Mouse (Mus musculus): Measurements from ENCODE around the gene Rab8b.
"Not testable (repeated sequence)": the region's sequence is repeated elsewhere in the genome, so short reads cannot be mapped to it uniquely, and the experiment has no call there.

Gene Rab8b

DNA sequence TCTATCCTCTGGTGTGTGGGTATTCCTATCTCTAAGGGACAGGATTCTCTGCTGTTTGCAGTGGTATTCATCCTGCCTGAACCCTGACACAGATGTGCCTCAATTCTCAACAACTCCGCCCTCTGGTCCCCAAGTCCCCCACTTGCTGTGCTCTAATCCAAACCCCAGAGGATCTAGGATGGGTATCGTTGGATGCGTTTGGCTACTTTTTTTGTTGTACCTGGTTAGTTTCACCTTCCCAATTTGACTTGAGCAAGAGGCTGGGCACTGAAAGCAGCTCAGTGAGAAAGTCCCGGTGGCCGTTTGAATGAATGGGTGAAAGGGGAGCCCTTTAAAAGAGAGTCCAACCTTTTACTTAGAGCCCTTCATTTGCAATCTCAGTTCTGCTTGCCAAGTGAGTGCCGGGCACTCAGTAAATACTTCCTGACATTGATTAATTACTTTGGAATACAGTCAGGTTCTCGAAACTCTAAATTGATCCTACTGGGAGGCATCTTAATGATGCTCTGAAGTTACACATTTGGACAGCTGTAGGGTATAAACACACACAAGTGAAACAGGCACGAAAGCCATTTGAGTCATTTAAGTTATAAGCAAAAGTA lies 32.1 kb downstream of the Rab8b start:
- no peak for DNase-seq (ENCODE audit: low read depth, low spot score)

DNA sequence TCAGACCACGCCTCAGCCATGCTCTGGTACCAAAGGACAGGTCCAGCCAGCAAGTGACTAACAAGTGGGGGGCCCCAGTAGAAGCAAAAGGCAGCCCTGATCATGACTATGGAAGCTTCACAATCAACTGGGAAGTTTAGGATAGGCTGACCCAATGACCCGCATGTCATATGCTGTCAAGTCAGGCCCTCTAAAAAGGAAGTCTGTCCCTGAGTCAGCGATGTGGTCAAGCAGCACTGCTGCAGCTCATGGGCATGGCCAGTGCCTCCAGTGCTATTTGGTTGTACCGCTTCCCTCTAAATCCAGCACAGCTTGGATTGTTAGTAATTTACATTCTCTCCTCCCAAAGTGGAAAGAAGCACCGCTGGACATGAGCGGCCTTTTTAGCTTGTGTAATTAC lies 32.7 kb downstream of the Rab8b start:
- DNase-seq (ENCODE audit: low read depth, low spot score): no peak

DNA sequence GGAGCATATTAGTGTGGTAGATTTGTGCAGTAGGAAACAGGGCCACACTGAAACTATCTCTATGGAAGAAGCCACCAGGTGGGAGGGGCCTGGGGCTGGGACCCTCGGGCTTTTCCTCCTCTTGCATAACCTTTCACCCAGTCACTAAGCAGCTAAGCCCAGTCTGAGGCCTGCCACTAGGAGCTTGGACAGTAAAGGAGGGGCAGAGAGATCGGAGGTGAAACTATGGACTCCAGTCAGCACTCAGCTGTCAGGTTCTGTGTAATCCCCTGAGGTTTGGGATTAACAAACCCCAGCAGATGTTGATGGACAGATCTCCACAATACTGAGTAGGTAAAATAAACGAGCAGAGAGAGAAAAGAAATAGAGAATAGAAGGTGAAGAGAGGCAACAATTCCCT lies 33.1 kb downstream of the Rab8b start:
- no peak for DNase-seq (ENCODE audit: low read depth, low spot score)

DNA sequence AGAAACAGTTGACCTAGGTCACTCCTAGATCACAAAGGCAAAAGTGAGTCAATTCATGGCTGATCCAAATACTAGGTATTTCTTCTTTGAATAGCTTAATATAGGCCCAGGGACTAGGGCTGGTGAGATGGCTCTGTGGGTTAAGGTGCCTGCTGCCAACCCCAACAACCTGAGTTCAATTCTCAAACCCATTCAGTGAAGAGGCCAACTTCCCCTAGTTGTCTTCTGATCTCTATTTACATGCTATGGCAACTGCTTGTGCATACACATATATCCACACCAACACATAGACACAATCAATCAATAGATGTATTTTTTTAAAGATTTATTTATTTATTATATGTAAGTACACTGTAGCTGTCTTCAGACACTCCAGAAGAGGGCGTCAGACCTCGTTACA lies 34.9 kb downstream of the Rab8b start:
- no peak for DNase-seq (ENCODE audit: low read depth, low spot score)

DNA sequence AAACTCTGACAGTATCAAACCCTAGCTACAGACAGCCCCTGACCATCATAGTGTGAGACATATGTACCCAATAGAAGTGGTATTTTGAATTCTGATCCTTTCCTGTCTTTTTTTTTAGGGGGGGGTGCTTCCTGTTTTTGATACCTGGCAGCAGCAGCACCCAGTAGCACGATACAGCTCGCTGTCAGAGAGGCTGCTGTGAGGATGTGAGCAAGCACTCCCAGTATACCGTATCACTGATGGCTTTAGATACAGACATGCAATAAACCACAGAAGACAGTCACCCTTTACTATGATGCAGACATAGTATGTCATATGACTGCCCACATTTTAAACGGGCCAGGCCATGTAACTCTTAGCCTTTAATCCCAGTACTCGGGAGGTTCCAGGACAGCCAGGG lies 36.0 kb downstream of the Rab8b start:
- no peak for DNase-seq (ENCODE audit: low read depth, low spot score)

DNA sequence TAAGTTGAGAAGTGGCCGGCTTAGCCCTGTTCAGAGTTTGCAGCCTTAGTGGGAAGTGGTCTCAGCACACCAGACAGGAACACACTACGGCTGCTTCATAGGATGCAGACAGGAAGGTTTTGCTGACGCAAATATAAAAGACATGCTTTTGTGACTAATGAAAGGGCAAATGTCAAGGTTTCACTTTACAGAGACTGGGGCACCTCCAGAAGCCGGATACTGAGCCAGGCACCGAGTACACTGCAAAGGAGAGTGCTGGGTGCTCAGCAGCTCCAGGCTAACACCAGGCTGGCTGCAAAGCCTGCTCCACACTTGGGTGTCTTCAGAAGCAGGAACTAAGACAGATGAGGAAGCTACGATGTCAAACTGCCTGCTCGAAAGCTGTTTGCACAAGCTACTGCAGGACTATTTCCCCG lies 37.1 kb downstream of the Rab8b start:
- no peak for DNase-seq (ENCODE audit: low read depth, low spot score)

DNA sequence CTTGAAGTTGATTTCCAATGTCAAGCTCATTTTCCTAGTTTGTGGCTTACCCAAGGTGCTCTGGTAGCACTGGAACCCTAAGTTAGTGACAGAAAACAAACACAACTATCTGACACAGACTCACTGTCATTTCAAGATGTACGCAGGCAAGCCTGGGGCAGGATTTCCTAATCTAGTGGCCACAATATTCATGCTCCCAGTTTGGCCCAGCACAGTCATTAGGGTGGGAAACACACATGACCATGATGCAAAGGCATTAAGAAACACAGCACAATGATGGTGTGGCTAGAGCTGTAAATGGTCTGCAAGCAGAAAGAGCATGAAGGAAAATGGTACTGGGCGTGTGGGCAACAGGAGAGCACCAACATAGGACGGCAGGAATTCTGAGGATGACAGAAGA lies 37.6 kb downstream of the Rab8b start:
- no peak for DNase-seq (ENCODE audit: low read depth, low spot score)

DNA sequence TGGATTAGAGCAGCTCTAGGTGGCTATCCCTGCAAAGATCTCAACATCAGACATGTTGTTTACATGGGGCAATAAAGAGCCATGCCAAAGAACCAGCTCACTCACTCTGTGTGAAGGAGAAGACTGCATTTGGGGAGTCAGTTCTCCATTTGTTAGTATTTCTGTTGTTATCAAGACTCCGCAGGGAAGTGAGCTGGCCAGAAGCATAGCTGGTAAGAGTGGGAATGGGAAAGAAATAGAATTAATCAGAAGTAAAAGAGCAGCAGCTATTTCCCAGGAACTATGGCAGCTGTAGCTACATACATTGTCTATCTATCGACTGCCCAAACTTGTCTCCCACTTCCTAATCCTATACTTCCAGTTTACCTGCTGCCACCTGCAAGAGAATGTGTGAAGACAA lies 38.7 kb downstream of the Rab8b start:
- no peak for DNase-seq (ENCODE audit: low read depth, low spot score)

DNA sequence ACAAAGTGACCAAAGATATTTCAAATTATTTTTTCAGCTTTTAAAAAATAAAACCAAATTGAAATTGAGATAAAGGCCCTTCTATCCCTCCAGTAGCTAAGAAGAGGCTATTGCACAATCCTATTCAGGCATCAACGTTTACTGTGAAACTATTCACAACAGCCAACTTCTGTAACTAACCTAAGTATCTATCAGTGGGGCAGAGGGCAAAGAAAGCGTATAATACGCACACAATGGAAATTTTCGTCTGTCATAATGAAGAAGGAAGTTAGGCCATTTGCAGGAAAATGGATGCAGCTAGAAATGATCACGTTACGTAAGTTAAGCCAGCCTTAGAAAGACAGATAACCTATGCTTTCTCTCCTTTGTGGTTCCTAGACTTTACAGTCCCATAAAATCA lies 40.0 kb downstream of the Rab8b start:
- no peak for DNase-seq (ENCODE audit: low read depth, low spot score)

DNA sequence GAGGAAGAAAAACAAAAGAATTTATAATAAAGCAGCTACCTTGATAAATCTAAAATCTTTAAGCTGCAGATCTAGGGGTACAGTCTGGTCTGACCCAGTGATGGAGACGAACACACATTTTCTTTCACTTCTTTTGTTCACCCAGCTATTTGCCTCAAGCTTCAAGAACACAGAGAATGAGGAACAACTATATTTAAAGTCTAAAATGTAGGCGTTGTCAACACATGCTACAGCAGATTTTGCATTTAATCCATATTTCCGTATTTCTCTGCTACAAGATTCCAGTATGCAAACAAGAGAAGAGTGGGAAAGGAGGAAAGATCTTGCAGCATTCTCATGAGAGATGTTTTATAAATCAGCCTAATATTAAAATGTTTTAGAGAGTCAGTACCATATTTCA lies 40.6 kb downstream of the Rab8b start:
- DNase-seq (ENCODE audit: low read depth, low spot score): no peak

DNA sequence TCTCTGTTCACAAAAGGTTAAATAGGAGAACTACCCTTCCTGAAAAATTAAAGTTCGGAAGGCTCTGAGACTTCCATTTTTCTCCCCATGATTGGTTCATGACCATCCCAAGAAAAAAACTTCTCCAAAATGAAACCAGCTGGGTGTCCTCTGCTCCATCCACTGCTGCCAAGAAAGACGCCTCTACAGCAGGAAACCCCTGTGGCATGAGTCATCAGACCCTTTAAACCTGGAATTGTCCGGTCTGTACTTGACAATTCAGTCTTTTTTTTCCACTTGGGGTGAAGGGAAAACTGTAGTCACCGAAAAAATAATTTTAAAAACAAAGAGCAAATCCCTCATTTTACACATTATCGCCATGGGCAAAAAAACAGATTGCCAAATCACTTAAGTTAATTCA lies 42.9 kb downstream of the Rab8b start:
- no peak for DNase-seq (ENCODE audit: low read depth, low spot score)

DNA sequence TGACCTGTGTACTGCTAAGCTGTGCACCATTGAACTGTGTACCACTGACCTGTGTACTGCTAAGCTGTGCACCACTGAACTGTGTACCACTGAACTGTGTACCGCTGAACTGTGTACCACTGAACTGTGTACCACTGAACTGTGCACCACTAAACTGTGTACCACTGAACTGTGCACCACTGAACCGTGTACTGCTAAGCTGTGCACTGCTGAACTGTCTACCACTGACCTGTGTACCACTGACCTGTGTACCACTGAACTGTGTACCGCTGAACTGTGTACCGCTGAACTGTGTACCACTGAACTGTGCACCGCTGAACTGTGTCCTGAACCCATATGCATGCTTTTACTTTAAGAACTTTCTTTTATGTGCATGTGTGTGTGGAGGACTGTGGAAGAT lies 45.2 kb downstream of the Rab8b start:
- no peak for DNase-seq (ENCODE audit: low read depth, low spot score)

DNA sequence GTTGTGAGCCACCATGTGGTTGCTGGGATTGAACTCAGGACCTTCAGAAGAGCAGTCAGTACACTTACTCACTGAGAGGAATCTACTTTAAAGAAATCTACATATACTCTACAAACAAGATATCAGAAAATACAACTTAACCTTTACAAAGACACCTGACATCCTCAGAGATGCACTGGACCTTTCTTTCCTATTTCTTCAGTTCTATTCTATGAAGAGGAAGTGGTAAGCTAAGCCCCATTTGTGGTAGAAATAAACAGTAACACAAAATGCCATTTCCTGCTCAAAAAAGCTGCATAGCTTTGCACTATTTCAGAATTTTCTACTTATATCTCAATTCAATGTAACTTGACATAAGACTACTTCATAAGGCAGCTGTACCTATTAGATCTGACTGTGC lies 46.0 kb downstream of the Rab8b start:
- no peak for DNase-seq (ENCODE audit: low read depth, low spot score)

DNA sequence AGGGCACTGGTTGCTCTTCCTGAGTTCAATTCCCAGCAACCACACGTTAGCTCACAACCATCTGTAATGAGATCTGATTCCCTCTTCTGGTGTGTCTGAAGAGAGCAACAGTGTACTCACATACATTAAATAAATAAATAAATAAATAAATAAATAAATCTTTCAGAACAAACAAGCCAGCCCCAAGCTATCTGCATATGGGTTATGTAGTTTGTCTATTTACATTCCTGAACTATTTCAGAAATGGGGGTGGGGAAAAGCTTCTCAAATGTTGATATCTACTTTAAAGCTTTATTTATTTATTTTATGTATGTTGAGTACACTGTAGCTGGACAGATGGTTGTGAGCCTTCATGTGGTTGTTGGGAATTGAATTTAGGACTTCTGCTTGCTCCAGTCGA lies 46.5 kb downstream of the Rab8b start:
- DNase-seq (ENCODE audit: low read depth, low spot score): not testable (repeated sequence)

DNA sequence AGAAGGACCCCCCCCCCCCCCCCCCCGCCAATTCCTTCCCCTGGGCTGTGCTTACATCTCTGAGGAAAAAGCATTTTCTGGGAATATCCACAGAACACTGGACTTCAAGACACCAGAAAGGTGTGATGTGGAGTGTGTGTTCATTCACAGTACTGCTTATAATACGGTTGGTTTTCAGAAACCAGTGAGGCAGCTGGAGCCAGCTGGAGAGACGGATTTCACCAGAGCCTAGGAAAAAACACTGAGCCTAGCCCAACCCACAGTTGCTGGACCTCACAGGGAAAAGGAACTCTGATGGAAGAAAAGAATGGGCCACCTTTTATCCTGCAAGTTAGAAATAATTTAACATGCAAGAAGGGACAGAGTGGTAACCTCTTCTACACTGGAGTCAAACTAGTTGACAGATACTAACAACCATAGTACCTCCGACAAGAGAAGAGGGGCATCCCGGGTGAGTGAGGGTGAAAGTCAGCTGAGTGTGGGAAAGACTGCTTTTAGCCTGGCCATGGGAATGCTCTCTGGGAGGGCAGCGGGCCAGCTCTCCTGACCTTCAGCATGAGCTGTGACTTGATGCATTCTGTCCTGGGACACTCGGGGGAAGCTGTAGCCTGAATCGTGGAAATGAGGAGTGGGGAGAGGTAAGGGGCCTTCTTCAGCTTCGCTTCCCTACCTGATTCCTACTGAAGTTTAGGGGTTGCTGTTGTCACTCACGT lies 47.3 kb downstream of the Rab8b start:
- DNase-seq (ENCODE audit: low read depth, low spot score): no peak

DNA sequence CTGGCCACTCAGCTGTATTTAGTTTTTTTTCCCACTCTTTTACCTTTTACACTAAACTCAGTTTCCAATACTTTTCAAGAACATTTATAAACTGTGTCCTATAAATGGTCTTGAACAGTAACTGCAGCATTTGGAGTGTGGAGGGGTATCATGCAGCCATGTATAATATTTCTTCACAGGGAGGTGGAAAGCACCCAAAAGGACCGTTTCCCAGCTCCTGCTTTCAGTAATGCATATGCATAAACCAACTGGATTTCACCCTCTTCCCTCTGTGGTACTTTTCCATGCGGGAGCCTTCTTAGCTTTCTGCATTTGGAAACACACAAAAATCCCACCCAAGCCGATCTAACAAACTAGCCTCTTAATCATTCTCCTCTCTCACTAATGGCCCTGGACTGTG lies 54.8 kb downstream of the Rab8b start:
- no peak for DNase-seq (ENCODE audit: low read depth, low spot score)

DNA sequence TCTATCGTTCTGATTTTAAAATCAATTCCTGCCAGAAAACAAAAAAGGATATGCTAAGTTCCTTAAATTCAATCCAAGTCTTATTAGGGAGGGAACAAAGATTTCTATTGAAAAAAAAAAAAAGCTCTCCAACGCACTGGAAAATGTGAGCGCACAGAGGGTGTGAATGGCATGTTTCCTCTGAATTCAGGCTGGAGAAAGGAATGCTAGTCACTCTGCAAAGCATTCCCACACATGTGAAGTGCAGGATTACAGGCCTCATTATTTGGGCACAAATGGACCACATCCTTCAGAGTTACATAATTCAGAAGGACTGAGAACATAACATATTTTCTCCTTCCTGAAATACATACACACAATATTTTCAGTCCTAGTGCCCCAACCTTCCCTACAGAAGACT lies 56.0 kb downstream of the Rab8b start:
- DNase-seq (ENCODE audit: low read depth, low spot score): peak; percentile 32

DNA sequence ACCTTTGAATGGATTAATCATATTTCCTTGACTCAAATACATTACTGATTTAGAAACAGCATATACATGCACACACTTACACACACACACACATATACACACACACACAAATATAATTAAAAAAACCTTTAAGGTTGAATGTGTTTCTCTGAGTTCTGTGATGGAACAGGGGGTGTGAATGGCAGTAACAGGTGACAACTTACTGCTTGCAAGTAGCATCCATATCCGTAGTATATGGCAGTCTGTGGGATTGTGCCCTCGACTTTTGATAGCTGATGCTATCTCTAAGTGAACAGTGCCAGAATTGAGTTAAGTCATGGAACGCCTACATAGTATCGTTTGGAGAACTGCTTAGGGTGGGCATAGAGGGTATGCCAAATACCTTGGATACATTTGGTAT lies 57.3 kb downstream of the Rab8b start:
- DNase-seq (ENCODE audit: low read depth, low spot score): no peak

DNA sequence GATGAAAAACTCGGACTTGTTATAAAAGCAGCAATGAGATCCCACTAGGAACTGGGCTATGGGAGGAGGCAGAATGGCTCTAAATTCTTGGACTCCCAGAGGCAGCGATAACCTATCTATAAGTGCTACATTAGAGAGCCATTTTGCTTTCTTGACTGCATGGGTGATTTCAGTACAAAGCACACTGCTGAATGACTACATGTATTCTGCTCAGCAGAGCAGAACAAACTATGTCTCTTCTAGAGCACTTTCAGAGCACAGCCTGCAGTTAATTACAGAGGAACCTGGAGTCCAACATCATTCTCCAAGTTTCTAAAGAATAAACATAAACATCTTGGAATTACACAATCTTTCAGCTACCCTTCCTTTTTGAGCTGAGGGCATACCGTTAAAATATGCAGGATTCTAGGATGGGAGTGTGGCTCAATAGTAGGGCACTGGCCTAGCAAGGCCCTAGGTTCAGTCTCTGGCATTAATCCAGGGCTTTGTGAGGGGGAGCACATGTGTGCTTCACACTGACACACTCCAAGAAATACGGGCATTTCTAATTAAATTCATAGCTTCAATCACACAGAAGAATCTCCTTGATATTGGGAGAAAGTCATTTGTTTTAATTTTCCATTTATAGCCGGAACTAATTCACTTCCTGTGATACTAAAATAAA lies 58.3 kb downstream of the Rab8b start:
- DNase-seq (ENCODE audit: low read depth, low spot score): no peak

DNA sequence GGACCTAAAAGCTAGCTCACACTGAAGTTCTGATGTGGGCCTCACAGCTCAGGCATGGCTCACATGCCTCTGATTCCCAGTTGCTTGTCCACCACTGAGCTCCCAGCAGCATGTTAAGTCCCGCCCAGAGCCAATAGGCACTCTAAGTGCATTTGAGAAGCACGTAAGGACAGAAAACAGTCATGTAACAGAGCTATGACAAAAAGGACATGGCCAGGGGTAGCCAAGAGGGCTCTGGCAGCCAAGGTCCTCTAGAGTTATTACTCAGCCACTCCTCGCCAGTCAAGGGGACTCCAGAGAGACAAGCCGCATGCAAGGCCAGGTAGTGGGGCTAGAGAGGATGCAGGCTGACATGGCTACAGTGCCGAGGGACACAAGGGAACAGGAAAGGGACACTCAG lies 60.0 kb downstream of the Rab8b start:
- DNase-seq (ENCODE audit: low read depth, low spot score): no peak

DNA sequence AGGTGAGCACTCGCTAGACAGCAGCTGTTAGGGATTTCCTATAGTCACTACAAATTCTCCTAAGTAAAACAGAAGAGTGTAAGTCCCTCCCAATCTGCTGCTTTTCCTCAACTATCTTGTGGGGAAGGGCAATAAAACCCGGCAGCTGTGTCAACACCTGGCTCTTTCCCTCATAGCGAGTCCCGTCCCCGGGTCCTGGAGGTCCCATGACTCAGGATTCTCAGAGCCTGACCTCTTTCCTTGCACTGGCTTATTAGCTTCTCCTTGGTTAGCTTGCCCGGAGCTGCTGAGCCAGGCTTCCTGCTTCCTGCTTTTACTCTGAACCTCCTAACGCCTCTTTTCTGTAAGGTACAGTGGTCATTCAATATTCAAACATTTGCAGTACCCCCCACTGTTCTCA lies 63.6 kb downstream of the Rab8b start:
- peak; percentile 50 for DNase-seq (ENCODE audit: low read depth, low spot score)

DNA sequence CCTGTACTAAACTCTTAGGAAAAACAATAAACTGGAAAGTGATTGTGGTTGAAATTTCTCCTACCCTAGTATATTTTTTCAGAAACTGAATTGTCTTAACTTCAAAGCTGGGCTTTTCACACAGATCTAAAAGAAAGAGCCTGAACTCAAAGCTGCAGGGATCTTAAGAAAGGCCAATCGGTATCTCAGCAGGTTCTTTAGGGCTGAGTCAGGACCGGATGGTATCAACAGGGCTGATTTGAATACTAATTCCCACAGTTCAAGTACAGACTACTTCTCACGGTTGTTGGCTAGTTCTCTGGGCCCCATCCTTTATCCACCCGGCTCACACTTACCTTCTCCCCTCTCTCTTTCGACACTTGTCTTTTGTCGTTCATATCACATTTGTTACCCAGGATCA lies 66.9 kb downstream of the Rab8b start:
- no peak for DNase-seq (ENCODE audit: low read depth, low spot score)

DNA sequence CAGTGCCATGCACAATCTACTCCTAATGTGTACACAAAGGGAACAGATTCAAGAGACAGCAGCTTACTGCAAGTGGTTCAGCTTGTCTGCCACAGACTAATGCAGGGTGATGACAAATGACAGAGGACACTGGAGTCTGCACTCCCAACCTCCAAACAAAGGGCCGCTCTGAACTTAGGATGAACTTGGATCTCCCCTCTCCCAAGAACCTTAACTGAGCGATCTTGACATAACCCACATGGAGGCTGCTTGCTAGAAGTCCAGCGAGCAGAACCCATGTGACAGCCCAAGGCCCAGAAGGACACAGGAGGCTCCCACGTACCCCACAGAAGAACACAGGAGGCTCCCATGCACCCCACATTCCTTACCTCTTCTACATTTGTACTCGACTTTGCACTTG lies 68.5 kb downstream of the Rab8b start:
- no peak for DNase-seq (ENCODE audit: low read depth, low spot score)

Measured in forelimb bud, embryonic 11.5 days (tissue).